Mouse (Mus musculus) fibroblast of lung, adult 2 months (primary cell): Measurements from ENCODE around the gene Actl6b.
"Not testable (repeated sequence)": the region's sequence is repeated elsewhere in the genome, so short reads cannot be mapped to it uniquely, and the experiment has no call there.

Source experiments
- DNase-seq: peaks from one replicate; pipeline ENCODE4 v3.0.0-alpha.2; 2011; ENCODE audit warnings: low read depth

The Actl6b gene

DNA sequence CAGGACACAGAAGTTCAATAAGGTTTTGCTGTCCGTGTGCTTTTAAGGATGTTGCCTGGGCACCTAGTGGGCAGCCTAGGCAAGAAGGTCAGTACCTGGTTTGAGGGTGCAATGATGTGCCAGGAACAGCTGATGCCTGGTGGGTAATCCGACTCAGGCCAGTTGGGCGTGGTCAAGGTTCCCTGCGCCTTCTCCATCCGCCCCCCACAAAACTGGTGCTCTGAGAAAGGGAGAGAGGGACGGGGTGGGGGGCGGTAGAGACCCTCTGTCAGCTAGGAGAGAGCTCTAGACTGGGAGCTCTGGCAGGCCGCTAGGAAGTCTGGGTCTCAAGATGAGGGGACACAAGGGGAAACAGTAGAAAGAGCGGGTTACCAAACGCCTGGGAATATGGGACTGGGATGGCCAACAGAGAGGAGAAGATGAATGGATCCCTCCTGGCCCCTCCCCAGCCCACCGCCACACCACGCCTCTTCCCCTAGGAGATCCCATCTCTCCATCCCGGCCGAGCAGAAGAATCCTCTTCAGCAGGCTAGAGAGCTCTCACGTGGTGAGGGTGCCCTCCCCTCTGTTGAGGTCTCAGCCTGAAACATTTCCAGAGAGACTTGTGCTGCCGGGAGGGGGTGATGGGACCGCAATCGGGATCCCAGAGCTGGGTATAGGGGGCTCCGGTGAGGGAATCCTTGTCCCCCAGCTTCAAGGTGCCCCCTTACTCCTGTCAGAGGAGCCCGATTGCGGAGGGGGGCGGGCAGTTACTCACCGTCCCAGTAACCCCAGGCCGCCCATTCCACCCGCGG, 54.7 kb downstream of the Actl6b start:
- no peak for DNase-seq

- no peak for DNase-seq
Observed at GRCm38 (mm10) chr5:137608654-137609190, 55.4 kb downstream of the Actl6b start.

DNA sequence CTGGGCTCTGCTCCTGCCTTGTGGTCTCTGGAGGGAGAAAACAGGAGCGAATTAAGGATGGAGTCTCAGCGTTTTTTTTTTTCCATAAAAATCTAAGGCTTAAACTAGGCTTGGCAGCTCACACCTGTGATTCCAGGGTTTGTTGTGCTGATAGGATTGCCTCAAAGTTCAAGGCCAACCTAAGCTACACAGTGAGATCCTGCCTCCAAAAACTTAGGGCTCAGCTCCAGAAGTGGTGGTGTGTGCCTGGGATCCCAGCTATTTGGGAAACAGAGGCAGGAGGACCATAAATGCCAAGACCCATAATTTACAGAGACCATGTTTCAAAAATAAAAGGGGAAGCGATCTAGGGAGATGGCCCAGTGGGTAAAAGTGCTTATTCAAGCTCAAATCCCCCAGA, 56.0 kb downstream of the Actl6b start:
- no peak for DNase-seq

GRCm38 (mm10) chr5:137610056-137610455, 56.7 kb downstream of the Actl6b start:
- DNase-seq, result no peak

- peak; percentile 53 for DNase-seq
Observed at GRCm38 (mm10) chr5:137610548-137611244, 57.4 kb downstream of the Actl6b start.

GRCm38 (mm10) chr5:137611245-137611602, 57.9 kb downstream of the Actl6b start:
- DNase-seq, result peak; percentile 56

DNA sequence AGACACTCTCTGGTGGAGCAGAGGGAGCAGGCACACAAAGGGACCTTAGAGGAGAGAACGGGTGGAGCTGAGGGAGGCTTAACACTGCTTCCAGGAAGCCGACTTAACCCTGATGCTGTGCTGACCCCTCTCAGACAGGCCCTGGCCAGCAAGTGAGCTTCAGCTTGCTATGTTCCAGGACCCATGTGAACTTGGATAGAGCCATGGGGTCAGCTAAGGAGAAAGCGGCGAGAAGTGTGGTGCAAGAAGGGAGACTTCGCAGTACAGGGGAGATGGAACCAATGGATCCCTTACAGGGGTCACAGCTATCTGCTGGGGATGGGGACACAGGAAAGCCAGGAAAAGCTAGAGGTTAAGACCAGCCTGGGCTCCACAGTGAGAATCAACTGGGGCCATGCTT, 59.8 kb downstream of the Actl6b start:
- DNase-seq, result no peak

GRCm38 (mm10) chr5:137613550-137613949, 60.2 kb downstream of the Actl6b start, which contains the start of gene Pcolce:
TSS of gene Pcolce (minus strand) at chr5:137613784.
- DNase-seq, result peak; percentile 58

DNA sequence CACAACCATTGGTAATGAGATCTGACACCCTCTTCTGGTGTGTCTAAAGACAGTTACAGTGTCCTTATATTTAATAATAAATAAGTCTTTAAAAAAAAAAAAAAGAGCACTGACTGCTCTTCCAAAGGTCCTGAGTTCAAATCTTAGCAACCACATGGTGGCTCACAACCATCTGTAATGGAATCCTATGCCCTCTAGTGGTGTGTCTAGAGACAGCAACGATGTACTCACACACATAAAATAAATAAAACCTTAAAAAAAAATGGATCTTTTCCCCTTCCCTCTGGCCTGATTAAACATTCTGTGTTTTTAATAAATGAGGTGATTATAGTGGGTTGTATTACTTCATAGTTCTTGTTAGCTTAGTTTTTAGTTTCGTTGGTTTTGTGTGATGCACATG, 61.6 kb downstream of the Actl6b start:
- DNase-seq, result not testable (repeated sequence)

DNA sequence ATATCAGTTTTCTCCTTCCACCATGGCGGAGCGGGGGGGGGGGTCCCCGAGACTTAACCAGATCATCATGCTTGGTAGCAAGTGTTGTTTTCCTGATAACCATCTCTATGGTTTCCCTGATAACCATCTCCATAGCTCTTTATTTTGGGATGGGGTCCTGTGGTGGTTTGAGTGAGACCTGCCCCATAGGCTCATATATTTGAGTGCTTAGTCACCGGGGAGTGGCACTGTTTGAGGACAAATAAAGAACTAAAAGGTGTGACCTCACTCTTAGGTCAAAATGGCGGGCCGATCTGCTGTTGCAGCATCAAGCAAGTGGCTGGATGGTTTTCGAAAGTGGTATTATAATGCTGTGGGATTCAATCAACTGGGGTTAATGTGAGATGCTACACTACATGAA, 62.0 kb downstream of the Actl6b start:
- DNase-seq, result no peak
